Mouse (Mus musculus): ENCODE measurements around the gene Tmprss11b.

- TF ChIP-seq CTCF (conservative IDR thresholded peaks at IDR 0.05; ENCODE audit: insufficient read depth, insufficient read length, low read depth, low read length) (peak; percentile 76), POLR2A (IDR thresholded peaks at IDR 0.05; ENCODE audit: low read depth, low read length) (no peak)
Observed at GRCm38 (mm10) chr5:86684667-86685066, 8.5 kb upstream of the Tmprss11b start.
